Mouse (Mus musculus) brain, embryonic 18.5 days (tissue): ENCODE data around the gene S100a3.

Experiments
- DNase-seq: peaks from one replicate; pipeline ENCODE4 v3.0.0-alpha.2; 2012; ENCODE audit warnings: low read depth, low spot score

S100a3 gene

GRCm38 (mm10) chr3:90560008-90560628 lies at the start of gene S100a3:
S100a3 (plus strand) TSS chr3:90560578.
- no peak for DNase-seq

- DNase-seq, result no peak
Measured at GRCm38 (mm10) chr3:90512276-90512675, 48.1 kb upstream of the S100a3 start.

GRCm38 (mm10) chr3:90512948-90513642 lies 47.3 kb upstream of the S100a3 start:
- no peak for DNase-seq

DNA sequence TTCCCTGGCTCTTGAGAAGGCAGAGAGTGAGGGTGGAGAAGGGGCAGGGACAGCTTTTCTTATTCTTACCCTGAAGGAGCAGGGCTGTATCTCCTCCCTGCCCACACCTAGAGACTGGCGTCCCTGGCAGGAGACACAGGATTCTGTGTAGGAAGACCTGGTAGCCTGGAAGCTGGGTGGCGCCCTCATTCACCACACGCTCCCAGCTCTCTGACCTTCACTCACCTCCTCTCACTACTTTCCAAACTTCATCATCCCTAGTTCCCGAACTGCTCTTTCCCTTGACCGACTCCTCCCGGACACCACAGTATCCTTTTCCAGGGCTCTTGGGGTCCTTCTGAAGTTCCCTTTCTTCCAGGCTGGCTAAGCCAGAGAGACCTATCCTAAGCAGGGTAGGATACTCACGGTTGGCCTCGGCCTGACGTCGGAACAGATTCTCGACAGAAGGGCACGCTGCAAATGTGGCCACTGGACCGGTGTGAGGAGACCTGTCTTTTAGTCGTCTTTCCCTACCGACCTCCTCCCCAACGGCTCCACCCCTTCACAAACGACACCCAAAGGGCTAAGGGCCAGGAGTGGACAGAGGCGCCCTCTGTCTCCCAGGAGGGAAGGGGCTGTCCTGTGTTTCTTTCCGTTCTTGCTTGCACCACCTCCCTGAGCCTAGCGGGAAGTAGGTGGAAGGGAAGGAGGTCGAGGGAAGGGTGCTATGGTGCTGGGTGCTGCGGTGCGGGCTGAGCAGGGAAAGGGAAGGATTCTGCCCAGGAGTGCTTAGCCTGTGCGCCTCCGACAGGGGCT lies 46.4 kb upstream of the S100a3 start, which contains the start of the genes S100a1 and S100a13:
TSS of gene S100a1 (minus strand) at position 597 of the 795 bp plus-strand sequence.
TSS of gene S100a13 (plus strand) at position 640 of the 795 bp plus-strand sequence.
- no peak for DNase-seq

GRCm38 (mm10) chr3:90514691-90515090 lies 45.7 kb upstream of the S100a3 start:
- no peak for DNase-seq

DNA sequence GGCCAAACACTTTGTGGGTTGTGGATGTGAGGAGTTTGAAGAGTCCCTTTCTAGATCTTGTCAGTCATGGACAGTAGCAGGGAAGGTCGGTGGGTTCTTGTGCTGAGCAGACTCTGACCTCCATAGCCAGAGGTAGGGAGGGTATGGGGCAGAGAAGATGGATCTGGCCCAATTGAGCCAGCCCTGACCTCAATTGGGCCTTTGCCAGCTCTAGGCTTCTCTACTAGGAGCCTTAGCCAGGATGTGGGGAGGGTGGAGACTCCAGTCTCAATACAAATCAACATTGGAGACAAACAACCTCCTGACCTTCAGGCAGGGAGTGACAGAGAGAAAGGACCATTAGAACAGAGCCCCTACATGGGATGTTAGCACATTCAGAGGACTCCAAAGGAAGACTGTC lies 45.1 kb upstream of the S100a3 start:
- no peak for DNase-seq

- no peak for DNase-seq
Measured at GRCm38 (mm10) chr3:90515789-90516188, 44.6 kb upstream of the S100a3 start.

DNA sequence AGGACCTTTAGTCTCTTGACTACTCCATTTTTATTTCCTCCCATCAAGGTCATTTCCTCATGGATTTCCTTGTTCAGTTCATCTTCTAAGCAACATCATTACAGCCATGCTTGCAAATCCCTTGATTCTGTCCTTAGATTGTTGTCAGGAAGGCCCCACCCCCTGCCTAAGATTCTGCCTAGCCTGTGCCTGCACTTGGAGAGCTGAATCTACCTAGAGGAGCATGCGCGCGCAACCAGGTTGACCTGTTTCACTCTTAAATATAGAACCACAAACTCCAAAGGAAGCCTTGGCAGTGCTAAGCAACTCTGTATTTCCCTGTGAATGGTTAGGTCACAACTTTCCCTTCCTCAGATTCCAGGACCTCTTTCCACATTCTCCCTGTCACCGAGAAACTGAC lies 42.7 kb upstream of the S100a3 start:
- DNase-seq, result no peak

DNA sequence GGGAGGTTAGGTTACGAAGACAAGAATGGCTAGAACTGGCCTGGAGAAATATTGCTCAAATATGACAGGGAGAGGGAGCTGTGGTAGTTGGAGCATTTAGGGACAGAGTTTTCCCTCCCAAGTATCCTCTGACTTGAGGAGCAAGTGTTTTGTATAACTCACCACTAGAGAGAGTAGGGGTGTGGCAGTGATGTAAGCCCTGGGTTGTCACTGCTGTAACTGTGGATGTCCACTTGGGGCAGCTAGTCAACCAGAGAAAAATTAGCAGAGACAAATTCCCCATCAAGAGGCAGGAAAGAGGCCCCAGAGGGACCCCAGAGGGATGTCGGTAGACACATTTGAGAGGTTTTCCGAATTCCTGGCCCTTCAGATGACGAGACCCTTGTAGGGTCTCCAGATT lies 35.0 kb upstream of the S100a3 start:
- no peak for DNase-seq

- DNase-seq, result no peak
Measured at GRCm38 (mm10) chr3:90526076-90526475, 34.3 kb upstream of the S100a3 start.

DNA sequence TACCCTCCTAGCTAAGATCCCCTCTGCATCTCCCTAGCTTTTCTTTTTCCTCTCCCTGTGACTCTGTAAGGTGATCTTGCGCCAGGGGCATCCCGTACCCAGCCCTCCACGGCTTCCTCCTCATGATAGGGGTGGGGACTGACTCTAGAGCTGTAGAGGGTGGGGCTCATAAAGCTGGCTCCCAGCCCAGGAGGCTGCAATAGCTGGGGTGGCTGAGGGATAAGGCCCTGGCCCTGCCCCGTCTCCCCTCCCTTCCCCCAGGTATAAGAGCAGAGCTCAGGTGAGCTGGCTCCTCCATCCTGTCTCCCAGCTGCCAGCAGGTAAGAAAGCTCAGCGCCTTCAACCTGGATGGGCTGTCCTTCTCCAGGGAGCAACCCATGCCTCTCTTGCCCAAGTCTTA lies 33.8 kb upstream of the S100a3 start, which contains the start of gene S100a14:
TSS of gene S100a14 (plus strand) at position 277 of the 400 bp plus-strand sequence.
- DNase-seq, result no peak

DNA sequence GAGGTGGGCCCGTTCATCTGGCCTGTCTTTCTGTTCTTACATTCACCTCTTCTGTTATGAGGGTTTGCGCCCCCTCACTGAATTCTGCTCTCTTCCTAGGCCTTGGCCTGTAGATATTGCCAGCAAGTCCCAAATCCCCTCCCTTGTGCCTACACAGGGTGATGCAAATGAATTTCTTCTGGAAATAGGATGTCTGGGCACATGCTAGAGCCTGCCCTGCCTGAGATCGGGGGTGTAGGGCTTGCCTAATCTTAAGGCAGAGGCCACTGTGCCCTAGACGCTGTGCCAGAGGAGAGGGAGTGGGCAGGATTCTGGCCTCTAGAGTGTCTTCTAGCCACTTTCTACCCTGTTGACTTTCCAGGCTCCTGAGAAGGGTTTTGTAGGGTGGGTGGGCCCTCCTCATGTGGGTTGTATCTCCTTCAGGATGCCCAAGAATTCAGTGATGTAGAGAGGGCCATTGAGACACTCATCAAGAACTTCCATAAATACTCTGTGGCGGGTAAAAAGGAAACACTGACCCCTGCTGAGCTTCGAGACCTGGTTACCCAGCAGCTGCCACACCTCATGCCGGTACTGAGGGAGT lies 33.0 kb upstream of the S100a3 start:
- no peak for DNase-seq

DNA sequence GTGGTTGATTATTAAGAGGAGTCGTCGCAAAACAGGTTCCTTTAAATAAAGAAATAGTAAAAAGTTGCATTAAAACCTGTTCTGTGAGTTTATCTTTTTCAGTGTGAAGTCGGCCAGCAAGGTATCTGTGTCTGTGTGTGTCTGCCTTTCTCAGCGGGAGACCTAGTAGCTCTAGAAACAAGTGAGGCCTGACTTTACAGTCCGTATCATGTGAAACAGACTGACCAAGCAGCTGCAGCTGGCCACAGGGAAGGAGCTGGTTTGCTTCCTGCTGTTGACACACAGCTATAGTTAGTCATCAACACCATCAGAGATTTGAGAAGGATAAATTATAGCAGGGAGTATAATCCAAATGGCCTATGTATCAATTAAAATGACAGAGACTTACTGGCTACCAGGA lies 28.7 kb upstream of the S100a3 start:
- no peak for DNase-seq

- no peak for DNase-seq
Measured at GRCm38 (mm10) chr3:90535446-90535845, 24.9 kb upstream of the S100a3 start.

GRCm38 (mm10) chr3:90537141-90537904 lies 23.1 kb upstream of the S100a3 start, which contains the start of gene S100a16:
S100a16 (plus strand) TSS chr3:90537254.
- no peak for DNase-seq

DNA sequence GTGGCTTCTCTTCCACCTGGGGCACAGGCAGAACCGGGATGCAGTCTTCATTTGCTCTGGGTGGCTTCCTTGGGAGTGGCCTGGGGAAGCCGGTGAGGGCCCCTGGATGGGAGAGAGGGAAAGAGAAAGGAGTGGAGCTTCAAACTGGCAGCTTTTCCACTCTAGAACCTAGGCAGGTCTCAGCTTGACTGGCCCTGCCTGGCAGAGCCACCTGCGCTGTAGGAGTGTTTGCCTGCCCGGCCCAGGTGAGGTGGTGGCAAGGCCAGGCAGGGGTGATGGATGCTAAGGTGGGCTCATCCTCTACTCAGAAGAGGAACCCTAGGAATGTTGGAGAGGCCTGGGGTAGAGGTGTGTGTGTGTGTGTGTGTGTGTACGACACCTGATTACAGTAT lies 22.5 kb upstream of the S100a3 start:
- DNase-seq, result no peak

- no peak for DNase-seq
Measured at GRCm38 (mm10) chr3:90540904-90541303, 19.5 kb upstream of the S100a3 start.

- no peak for DNase-seq
Measured at GRCm38 (mm10) chr3:90549676-90550420, 10.5 kb upstream of the S100a3 start.

DNA sequence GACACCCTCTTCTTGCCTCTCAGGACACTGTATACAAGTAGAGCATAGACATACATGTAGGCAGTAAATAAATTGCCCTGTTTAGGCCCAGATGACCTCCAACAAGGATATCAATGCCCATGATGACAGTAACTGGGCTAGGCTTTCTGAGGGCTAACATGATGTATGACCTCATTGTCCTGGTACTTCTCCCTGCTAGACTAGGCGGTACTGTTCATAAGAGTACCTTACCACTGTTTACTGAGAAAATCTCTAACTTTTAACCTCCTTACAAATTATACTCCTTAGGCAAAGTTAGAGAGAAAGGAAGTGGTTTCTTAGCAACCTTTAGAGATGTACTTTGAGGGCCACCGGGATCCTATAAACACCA lies 10.0 kb upstream of the S100a3 start:
- no peak for DNase-seq

GRCm38 (mm10) chr3:90552231-90552630 lies 8.1 kb upstream of the S100a3 start:
- DNase-seq, result no peak

GRCm38 (mm10) chr3:90555954-90556353 lies 4.4 kb upstream of the S100a3 start:
- peak; percentile 46 for DNase-seq
